27 mouse cellular contexts compared by ENCODE assay signal in the genomic region with DNA sequence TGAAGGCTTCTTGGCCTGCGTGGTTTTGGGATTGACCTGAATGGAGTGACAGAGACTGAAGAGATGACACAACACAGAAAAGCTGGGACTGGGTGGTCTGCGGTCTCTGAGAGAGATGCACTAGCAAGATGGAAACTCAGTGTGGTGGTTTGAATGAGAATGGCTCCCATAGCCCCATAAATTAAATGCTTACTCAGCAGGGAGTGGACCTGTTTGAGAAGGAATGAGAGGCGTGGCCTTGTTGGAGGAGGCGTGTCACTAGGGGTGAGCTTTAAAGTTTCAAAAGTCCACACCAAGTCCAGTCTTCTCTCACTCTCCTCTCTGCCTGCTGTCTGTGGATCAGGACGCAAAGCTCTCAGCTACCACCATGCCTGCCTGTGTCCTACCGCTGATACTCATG. TPM values are rescaled to one million over a fixed set of nuclear protein-coding genes. Genes with fewer than 3 reads are reported as not detected.
DNase-seq lines count a peak whose midpoint lies in the region; ATAC-seq and TF ChIP-seq lines count a peak whose summit lies in the region.
"Had no signal": no experiment of that assay in that cellular context is flagged by ENCODE, and none has a peak within 500 bp of the region (broad histone marks: within the 10 kb centered on the region; RNA-seq: fewer than 3 reads in every experiment).

No protein-coding gene starts in this region.

- no peaks in the 10 kb centered on the region for H3K27me3 ChIP-seq in liver, embryonic 11.5 days (replicated peaks; ENCODE audit: control insufficient read depth, insufficient read depth, low read length)
- H3K27me3 ChIP-seq in liver, postnatal 0 days (ENCODE audit: insufficient read depth, low read length): no peaks in the 10 kb centered on the region
- no peaks in the 10 kb centered on the region for H3K27me3 ChIP-seq in MEL (ENCODE audit: control insufficient read depth in 1 of 2, insufficient read depth in 2 of 2, low read length in 2 of 2)
- H3K27me3 ChIP-seq: embryonic facial prominence, embryonic 13.5 days; embryonic facial prominence, embryonic 15.5 days had no signal

- H3K27ac ChIP-seq in liver, embryonic 11.5 days (ENCODE audit: low read depth, low read length): no peak overlapping the region
- no peak overlapping the region for H3K27ac ChIP-seq in liver, postnatal 0 days (ENCODE audit: low read depth)
- H3K27ac ChIP-seq in MEL (ENCODE audit: control insufficient read depth, low read depth, low read length): peak overlapping the region; percentile 81
- H3K27ac ChIP-seq: embryonic facial prominence, embryonic 13.5 days; embryonic facial prominence, embryonic 15.5 days; forebrain, embryonic 10.5 days; forebrain, embryonic 12.5 days had no signal

- H3K36me3 ChIP-seq in liver, embryonic 11.5 days (ENCODE audit: control insufficient read depth, insufficient read depth, low read length): no peaks in the 10 kb centered on the region
- no peaks in the 10 kb centered on the region for H3K36me3 ChIP-seq in liver, postnatal 0 days (replicated peaks; ENCODE audit: insufficient read depth, low read length)
- H3K36me3 ChIP-seq in MEL (ENCODE audit: control insufficient read depth in 1 of 2, insufficient read depth in 2 of 2, low read length in 2 of 2): peaks cover 0 to 50% of the 10 kb centered on the region in 2 experiments; a peak in 2 of 4 replicates
- H3K36me3 ChIP-seq: embryonic facial prominence, embryonic 13.5 days; embryonic facial prominence, embryonic 15.5 days; forebrain, embryonic 10.5 days; forebrain, embryonic 12.5 days; G1E had no signal

- no peak overlapping the region for H3K4me3 ChIP-seq in liver, embryonic 11.5 days (ENCODE audit: low read depth, low read length)
- H3K4me3 ChIP-seq in liver, postnatal 0 days (ENCODE audit: low read depth, low read length): no peak overlapping the region
- no peak overlapping the region for H3K4me3 ChIP-seq in MEL (ENCODE audit: control insufficient read depth in 1 of 2, insufficient read depth in 1 of 2, low read depth in 2 of 2, low read length in 2 of 2)
- H3K4me3 ChIP-seq: embryonic facial prominence, embryonic 13.5 days; embryonic facial prominence, embryonic 15.5 days; erythroblast, embryonic 14.5 days; forebrain, embryonic 10.5 days; forebrain, embryonic 12.5 days had no signal

- TF ChIP-seq EP300 in liver, postnatal 0 days (IDR thresholded peaks at IDR 0.05; ENCODE audit: low read depth): no peak
- no peak for TF ChIP-seq EP300 in MEL (IDR thresholded peaks at IDR 0.05; ENCODE audit: low read depth in 1 of 2, low read length in 2 of 2)

- DNase-seq in liver, embryonic 11.5 days (ENCODE audit: low spot score): no peak
- no peak for DNase-seq in liver, postnatal 0 days
- no peak for DNase-seq in MEL (ENCODE audit: low read depth, low spot score)
- no peak for DNase-seq in Muller cell, postnatal 12 days (ENCODE audit: inconsistent ontology term)
- no peak for DNase-seq in spleen, postnatal 4 days (ENCODE audit: low spot score in 2 of 2)
- DNase-seq: adrenal gland, adult 2 months; adrenal gland, postnatal 10 days; adrenal gland, postnatal 36 days; cerebellum, adult 11-12 months; cerebellum, adult 2 months; cerebellum, adult 9-10 months; cerebellum, postnatal 10 days; cerebellum, postnatal 25 days; embryo, embryonic 11 days had no signal

- WGBS in liver, embryonic 11.5 days: 91% methylated on average over 6 of the region's 6 CpGs
- 93% methylated on average over 6 of the region's 6 CpGs for WGBS in liver, postnatal 0 days (ENCODE audit: insufficient replicate concordance)

- H3K4me1 ChIP-seq in liver, embryonic 11.5 days (replicated peaks; ENCODE audit: control insufficient read depth, insufficient read depth, low read length): peaks cover 7% of the 10 kb centered on the region
- peaks cover 7% of the 10 kb centered on the region for H3K4me1 ChIP-seq in liver, postnatal 0 days (ENCODE audit: insufficient read depth)
- peaks cover 38 to 63% of the 10 kb centered on the region in 2 experiments for H3K4me1 ChIP-seq in MEL (ENCODE audit: control insufficient read depth in 1 of 2, insufficient read depth in 2 of 2, low read length in 2 of 2)
- H3K4me1 ChIP-seq: embryonic facial prominence, embryonic 13.5 days; embryonic facial prominence, embryonic 15.5 days had no signal

- H3K4me2 ChIP-seq in liver, embryonic 11.5 days: no peak overlapping the region
- no peak overlapping the region for H3K4me2 ChIP-seq in liver, postnatal 0 days (ENCODE audit: low read depth, low read length)
- H3K4me2 ChIP-seq: embryonic facial prominence, embryonic 13.5 days; embryonic facial prominence, embryonic 15.5 days; forebrain, embryonic 12.5 days had no signal

- TF ChIP-seq CTCF in liver, postnatal 0 days (IDR thresholded peaks at IDR 0.05; ENCODE audit: low read depth): no peak
- no peak for TF ChIP-seq CTCF in MEL (IDR thresholded peaks at IDR 0.05 in 2 of 3, conservative IDR thresholded peaks at IDR 0.05 in 1 of 3; ENCODE audit: control insufficient read depth in 1 of 3, insufficient read depth in 1 of 3, low read depth in 2 of 3, low read length in 3 of 3, poor library complexity in 1 of 3, severe bottlenecking in 1 of 3)

- ATAC-seq in liver, embryonic 11.5 days (replicated peaks; ENCODE audit: low FRiP score): 0 out of 2 replicates have a peak, but pooled peaks have one; percentile 10
- no peak for ATAC-seq in liver, postnatal 0 days
- peak; percentile 20; the same call in 1 of the 2 replicates for ATAC-seq in common myeloid progenitor, adult 5-6 weeks (replicated peaks; ENCODE audit: low read depth, poor library complexity, severe bottlenecking)
- ATAC-seq: forebrain, embryonic 14.5 days; forebrain, embryonic 16.5 days; Patski had no signal

- no peak overlapping the region for H3K9ac ChIP-seq in liver, embryonic 11.5 days (ENCODE audit: low read depth, low read length)
- H3K9ac ChIP-seq in liver, postnatal 0 days (replicated peaks): no peak overlapping the region
- H3K9ac ChIP-seq in MEL (ENCODE audit: control insufficient read depth, low read depth, low read length, poor library complexity, severe bottlenecking): no peak overlapping the region
- H3K9ac ChIP-seq: embryonic facial prominence, embryonic 13.5 days; embryonic facial prominence, embryonic 15.5 days; forebrain, embryonic 12.5 days had no signal

- no peaks in the 10 kb centered on the region for H3K9me3 ChIP-seq in liver, embryonic 11.5 days (ENCODE audit: control insufficient read depth, low read length)
- H3K9me3 ChIP-seq in liver, postnatal 0 days (ENCODE audit: low read length): no peaks in the 10 kb centered on the region
- H3K9me3 ChIP-seq in MEL (replicated peaks; ENCODE audit: insufficient read depth, low read length): no peaks in the 10 kb centered on the region
- H3K9me3 ChIP-seq: embryonic facial prominence, embryonic 13.5 days; embryonic facial prominence, embryonic 15.5 days; forebrain, embryonic 10.5 days; forebrain, embryonic 12.5 days; G1E had no signal

- no peaks in the 10 kb centered on the region for H3K79me2 ChIP-seq in MEL (ENCODE audit: control insufficient read depth, insufficient read depth, low read length, poor library complexity)

- no peak for TF ChIP-seq RAD21 in MEL (IDR thresholded peaks at IDR 0.05; ENCODE audit: low read depth, low read length)

- TF ChIP-seq POLR2A in MEL (IDR thresholded peaks at IDR 0.05; ENCODE audit: control insufficient read depth in 1 of 2, insufficient read depth in 1 of 2, low read depth in 1 of 2, low read length in 2 of 2, poor library complexity in 1 of 2): no peak

TF ChIP-seq in MEL, 35 proteins besides CTCF, POLR2A, EP300 and RAD21:
- TF ChIP-seq MYB (IDR thresholded peaks at IDR 0.05; ENCODE audit: low read depth, low read length): no peak
- 0 out of 2 replicates have a peak, but pooled peaks have one; percentile 6 for TF ChIP-seq JUND (IDR thresholded peaks at IDR 0.05; ENCODE audit: low read depth, low read length)
- peak; percentile 92 for TF ChIP-seq MAFK (IDR thresholded peaks at IDR 0.05; ENCODE audit: borderline replicate concordance, low read depth, low read length)
- TF ChIP-seq CHD1 (IDR thresholded peaks at IDR 0.05; ENCODE audit: low read depth, low read length): no peak

RNA-seq across cellular contexts. Expression of gene Ankrd36, which starts 1.8 kb away (rescaled TPM):
- 0.73 and 0.82 TPM in 2 replicates for polyA plus RNA-seq in liver, embryonic 11.5 days (2014; fragmentation: Nextera tagmentation; extraction: Ambion mirVana)
- 1.5 and 1.9 TPM in 2 replicates for polyA plus RNA-seq in liver, postnatal 0 days (2015; fragmentation: Nextera tagmentation; extraction: Ambion mirVana)
- total RNA-seq in MEL (2012; rRNA removed): 3.4 and 5.2 TPM in 2 replicates
- polyA plus RNA-seq in MEL (2012; ENCODE audit: insufficient read depth in 1 of 2, insufficient read length in 2 of 2, low read depth in 1 of 2, low replicate concordance in 2 of 2, missing spikeins in 1 of 2): 1 to 10 TPM in 1 of 2 experiments, not detected in 1; 3.2 TPM
- total RNA-seq in common myeloid progenitor, adult 5-6 weeks (2017): not detected in 2 replicates
- total RNA-seq: adrenal gland, adult 2 months; adrenal gland, postnatal 10 days; adrenal gland, postnatal 36 days had no signal
- polyA plus RNA-seq: adrenal gland, adult 2 months; C2C12; cerebellum, adult 2 months; embryonic facial prominence, embryonic 11.5 days; embryonic facial prominence, embryonic 13.5 days; embryonic facial prominence, embryonic 15.5 days; erythroblast, embryonic 14.5 days; forebrain, embryonic 10.5 days; forebrain, embryonic 14.5 days; forebrain, embryonic 16.5 days; frontal cortex, adult 2 months; Patski had no signal

RNA-seq across cellular contexts. Expression of gene Ccdc117, which starts 25.7 kb away (rescaled TPM):
- 22.3 and 24.6 TPM in 2 replicates for polyA plus RNA-seq in liver, embryonic 11.5 days (2014; fragmentation: Nextera tagmentation; extraction: Ambion mirVana)
- 5.5 and 6.0 TPM in 2 replicates for polyA plus RNA-seq in liver, postnatal 0 days (2015; fragmentation: Nextera tagmentation; extraction: Ambion mirVana)
- total RNA-seq in MEL (2012; rRNA removed): 26.3 and 35.4 TPM in 2 replicates
- polyA plus RNA-seq in MEL (2012; ENCODE audit: insufficient read depth in 1 of 2, insufficient read length in 2 of 2, low read depth in 1 of 2, low replicate concordance in 2 of 2, missing spikeins in 1 of 2): 10 to 100 TPM in 1 of 2 experiments, not detected in 1; 19.4 TPM
- 38.4 and 41.7 TPM in 2 replicates for total RNA-seq in common myeloid progenitor, adult 5-6 weeks (2017)

RNA-seq across cellular contexts. Expression of gene Xbp1, which starts 47.2 kb away (rescaled TPM):
- polyA plus RNA-seq in liver, embryonic 11.5 days (2014; fragmentation: Nextera tagmentation; extraction: Ambion mirVana): 149 TPM in 2 replicates
- polyA plus RNA-seq in liver, postnatal 0 days (2015; fragmentation: Nextera tagmentation; extraction: Ambion mirVana): 119 and 137 TPM in 2 replicates
- 84.2 and 101 TPM in 2 replicates for total RNA-seq in MEL (2012; rRNA removed)
- 10 to 100 TPM in 1 of 2 experiments, not detected in 1; 81.8 TPM for polyA plus RNA-seq in MEL (2012; ENCODE audit: insufficient read depth in 1 of 2, insufficient read length in 2 of 2, low read depth in 1 of 2, low replicate concordance in 2 of 2, missing spikeins in 1 of 2)
- total RNA-seq in common myeloid progenitor, adult 5-6 weeks (2017): 58.4 and 72.0 TPM in 2 replicates
